Comparison of ENCODE assay signal across 1 mouse cellular context in the genomic region with DNA sequence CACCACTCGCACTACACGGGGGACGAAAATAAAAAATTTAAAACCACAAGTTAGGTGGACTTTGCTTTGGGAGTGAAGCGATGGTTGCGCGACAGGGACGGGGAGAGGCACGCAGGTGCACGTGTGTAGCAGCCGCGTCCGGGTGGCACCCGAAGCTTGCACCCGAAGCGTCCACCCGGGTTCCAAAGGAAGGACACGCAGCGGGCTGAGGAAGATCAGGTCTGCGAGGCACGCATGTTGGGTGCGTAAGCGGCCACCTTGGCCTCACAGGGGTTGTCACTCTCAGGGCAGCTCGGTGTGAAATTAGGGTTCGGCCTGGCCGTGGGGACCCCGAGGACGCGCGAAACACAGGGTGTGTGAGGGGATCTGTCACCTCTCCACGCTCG.
TF ChIP-seq lines count a peak whose summit lies in the region.

No protein-coding gene starts in this region.

TF ChIP-seq in CH12.LX, 34 proteins besides CTCF, POLR2A, EP300 and RAD21 (continued from another document):
- TF ChIP-seq UBTF (IDR thresholded peaks at IDR 0.05; ENCODE audit: low read depth, low read length) (no peak), BHLHE40 (IDR thresholded peaks at IDR 0.05; ENCODE audit: low read depth, low read length) (peak; percentile 50), IRF4 (IDR thresholded peaks at IDR 0.05; ENCODE audit: low read depth, low read length) (no peak), RCOR1 (conservative IDR thresholded peaks at IDR 0.05; ENCODE audit: low read depth, low read length) (no peak), MXI1 (IDR thresholded peaks at IDR 0.05; ENCODE audit: low read depth, low read length) (peak; percentile 89)
TF ChIP-seq in CH12.LX: peak in this region for 3.
